Mouse (Mus musculus) A20 (cell line): ENCODE results near the gene Zfp14.

Experiments used
- DNase-seq: peaks from one replicate; pipeline ENCODE4 v3.0.0-alpha.2; 2011; ENCODE audit warnings: low read depth, low spot score

The Zfp14 gene

GRCm38 (mm10) chr7:30050882-30051548 lies at the start of gene Zfp14:
Zfp14 (minus strand) TSS chr7:30051380.
- DNase-seq, result peak; percentile 93

DNA sequence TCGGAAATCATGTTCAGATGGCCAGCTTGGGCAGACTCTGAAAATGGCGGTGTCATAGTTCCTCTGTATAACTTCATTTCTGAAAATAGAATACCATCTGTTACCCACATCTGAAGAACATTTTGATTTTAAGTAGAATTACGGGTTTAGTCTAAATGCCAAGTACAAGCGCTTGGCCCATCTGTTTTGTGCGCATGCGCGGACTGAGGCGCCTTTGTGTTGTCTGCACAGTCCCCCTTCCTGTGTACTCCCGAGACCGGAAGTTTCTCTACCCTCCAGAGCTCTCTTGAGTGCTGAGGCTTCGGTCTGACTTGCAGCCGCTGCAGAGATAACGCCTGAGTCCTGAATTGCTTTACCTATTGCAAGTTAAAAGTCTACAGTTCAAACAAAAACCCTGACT lies 48.1 kb upstream of the Zfp14 start:
- DNase-seq, result peak; percentile 81

DNA sequence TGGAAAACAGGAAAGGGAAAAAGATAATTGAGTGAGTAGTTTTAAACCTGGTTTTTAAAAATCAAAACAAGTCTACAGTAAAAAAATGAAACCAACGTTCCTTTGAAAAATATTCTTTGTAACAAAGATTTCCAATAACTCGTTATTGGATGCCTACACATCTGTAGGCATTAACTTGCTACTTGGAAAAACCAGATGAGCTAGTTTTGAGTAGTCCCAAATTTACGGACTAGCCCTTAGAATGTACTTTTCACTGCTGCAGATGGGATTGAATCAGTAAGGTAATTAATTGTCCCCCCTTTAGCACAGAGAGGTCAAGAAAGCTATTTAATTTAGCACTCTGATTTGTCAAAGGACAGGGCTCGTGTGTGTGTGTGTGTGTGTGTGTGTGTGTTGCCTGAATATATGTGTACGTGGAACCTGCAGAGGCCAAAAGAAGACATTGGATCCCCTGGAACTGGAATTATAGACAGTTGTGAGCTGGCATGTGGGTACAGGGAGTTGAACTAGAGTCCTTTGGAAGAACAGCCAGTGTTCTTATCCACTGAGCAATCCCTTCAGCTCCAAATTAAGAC lies 44.5 kb upstream of the Zfp14 start:
- DNase-seq, result peak; percentile 43

GRCm38 (mm10) chr7:30094646-30095429 lies 43.7 kb upstream of the Zfp14 start, which contains the start of gene Zfp260:
Zfp260 (plus strand) TSS chr7:30094777.
- DNase-seq, result peak; percentile 93

- DNase-seq, result no peak
Measured at GRCm38 (mm10) chr7:30093918-30094415, 42.8 kb upstream of the Zfp14 start.

- no peak for DNase-seq
Measured at GRCm38 (mm10) chr7:30092666-30093065, 41.5 kb upstream of the Zfp14 start.

DNA sequence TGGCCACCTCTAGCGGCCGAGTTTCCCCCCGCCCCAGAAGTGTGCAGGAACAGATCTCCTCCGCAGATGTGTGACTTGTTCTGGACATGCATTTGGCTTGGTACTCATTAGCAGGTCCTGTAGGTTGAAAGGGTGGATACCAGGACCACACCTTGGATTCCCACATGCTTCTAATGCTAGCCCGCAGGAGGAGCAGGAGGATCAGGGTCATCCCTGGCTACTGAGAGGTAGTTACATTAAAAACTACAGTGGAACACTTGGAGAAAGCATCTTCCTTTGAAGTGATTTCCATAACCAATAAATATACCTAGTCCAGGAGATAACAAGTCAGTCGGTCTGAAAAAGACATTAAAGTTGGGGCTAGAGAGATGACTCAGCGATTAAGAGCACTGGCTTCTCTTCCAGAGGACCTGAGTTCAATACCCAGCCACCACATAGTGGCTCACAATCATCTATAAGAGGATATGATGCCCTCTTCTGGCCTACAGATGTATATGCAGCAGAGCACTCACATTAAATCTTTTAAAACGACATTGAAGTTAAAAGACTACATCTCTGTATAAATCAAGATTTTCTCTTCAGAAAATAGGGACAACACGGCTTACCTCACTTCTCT lies 39.9 kb upstream of the Zfp14 start:
- DNase-seq, result no peak

DNA sequence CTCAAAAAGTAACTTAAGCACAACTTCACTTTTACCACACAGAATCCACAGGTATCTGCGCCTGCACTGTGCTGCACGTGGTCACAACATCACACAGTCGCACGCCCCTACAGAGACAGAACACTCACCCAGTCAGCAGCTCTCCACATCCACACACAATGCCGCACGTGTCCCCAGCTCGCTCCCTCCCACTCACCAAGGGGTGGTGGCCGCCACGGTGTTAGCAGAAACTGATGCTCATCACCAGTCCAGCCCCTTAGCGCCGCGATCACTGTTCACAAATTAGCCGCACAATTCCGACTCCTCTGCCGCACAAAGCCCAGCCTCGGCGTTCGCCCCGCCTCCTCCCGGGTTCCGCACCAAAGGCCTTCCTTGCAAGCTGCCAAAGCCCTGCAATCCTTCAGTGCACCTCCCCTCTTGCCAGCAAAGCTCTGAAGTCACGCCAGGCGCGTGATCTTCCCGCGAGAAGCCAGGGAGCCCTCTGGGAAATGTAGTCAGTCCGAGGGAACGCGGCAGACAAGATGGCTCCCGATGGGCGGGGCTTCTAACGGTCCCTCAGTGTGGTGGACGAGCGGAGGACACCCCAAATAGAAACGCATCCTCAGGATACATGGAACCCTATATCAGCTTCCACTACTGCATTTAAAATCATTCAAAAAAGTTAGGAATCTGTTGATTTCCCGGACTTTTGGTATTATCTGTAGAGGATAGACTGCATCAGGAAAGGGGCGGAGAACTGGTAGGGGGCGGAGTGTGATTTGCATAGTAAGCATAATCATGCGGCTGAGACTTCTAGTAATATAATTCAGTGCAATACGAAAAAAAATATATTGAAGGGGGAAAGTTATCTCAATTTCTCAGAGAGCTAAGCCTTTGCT lies 39.2 kb upstream of the Zfp14 start, which contains the start of the genes Gm26920 and Zfp566:
TSS of gene Gm26920 (minus strand) at position 319 of the 878 bp plus-strand sequence.
TSS of gene Zfp566 (minus strand) at position 436 of the 878 bp plus-strand sequence.
- peak; percentile 96 for DNase-seq

GRCm38 (mm10) chr7:30089405-30089804 lies 38.2 kb upstream of the Zfp14 start:
- no peak for DNase-seq

GRCm38 (mm10) chr7:30086524-30086923 lies 35.3 kb upstream of the Zfp14 start:
- DNase-seq, result no peak

- DNase-seq, result peak; percentile 95
Measured at GRCm38 (mm10) chr7:30072146-30073028, 21.2 kb upstream of the Zfp14 start, which contains the start of gene Zfp82. Zfp82 (minus strand) TSS chr7:30072900.

DNA sequence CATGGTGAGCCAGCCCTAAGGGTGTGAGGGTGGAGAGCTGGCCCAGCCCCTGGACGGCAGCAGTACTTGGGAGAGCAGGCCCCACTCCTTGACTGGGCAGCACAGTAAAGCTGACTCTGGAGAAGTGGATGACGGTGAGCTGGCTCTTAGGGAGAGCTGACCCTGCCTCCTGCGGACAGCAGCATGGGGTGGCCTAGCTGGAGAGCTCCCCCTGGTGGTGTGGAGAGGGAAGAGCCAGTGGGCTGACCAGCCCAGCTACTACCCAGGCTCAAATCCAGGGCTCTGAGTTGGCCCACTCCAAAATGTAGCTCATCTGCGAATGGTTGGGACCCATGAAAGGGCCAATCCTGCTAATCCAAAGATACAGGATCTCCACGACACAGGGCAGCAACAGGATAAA lies 13.4 kb upstream of the Zfp14 start:
- DNase-seq, result no peak

- DNase-seq, result peak; percentile 35
Measured at GRCm38 (mm10) chr7:30062478-30062877, 11.3 kb upstream of the Zfp14 start.

DNA sequence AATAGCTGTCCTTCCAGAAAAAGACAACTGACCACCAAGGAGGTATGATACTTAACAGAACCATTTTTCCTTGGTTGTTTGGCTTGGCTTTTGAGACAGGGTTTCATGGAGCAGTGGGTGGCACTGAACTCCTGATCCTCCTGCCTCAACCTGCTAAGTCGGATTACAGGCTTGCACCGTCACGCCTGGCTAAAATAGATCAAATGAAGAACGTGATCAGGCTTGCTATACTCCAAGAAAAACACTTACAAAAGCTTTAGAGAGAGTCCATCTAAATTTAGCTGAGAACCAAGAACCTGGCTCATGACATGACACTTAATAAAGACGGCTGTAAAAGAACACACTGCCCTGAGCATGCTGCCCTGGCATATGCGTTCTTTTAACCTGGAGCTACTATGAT lies 9.2 kb upstream of the Zfp14 start:
- DNase-seq, result no peak

DNA sequence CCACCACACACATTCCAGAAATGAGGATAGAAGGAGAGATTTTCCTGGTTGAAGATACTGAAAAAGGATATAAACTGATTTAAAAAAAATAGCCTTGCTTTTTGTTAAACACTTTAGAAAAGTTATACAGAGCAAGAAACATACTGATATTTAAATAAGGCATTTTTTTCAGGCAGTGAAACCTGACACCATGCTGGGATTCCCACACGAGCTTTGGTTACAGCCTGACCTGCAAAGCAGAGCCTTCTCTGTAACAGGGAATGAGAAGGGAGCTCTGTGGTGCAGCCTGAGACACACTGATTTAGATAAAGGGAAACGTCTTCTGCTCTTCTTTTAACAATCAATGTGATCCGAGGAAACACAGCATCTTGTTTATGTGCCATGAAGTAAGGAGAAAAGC lies 2.4 kb upstream of the Zfp14 start:
- no peak for DNase-seq

GRCm38 (mm10) chr7:30048126-30048525 lies 3.1 kb downstream of the Zfp14 start:
- no peak for DNase-seq

- no peak for DNase-seq
Measured at GRCm38 (mm10) chr7:30044354-30044753, 6.8 kb downstream of the Zfp14 start.

GRCm38 (mm10) chr7:30034331-30034730 lies 16.8 kb downstream of the Zfp14 start:
- no peak for DNase-seq

- DNase-seq, result no peak
Measured at GRCm38 (mm10) chr7:30031379-30031778, 19.8 kb downstream of the Zfp14 start.

DNA sequence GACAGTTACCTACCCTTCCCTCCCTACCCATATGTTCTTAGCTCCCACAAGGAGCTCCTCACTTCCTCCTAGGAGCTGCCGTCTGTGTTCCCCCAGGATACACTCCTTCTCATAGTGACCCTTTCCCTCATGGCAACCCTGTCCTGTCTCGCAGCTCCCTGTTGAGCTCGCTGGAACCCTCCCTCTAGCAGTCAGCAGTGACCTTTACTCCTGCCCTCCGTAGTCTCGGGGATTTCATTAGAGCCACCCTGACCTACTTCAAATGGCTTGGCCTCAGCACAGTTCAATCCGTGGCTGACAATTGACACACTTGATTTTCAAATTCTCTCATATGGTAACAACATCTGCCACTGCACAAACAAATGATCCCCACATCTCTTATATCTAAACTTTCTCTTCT lies 20.5 kb downstream of the Zfp14 start:
- DNase-seq, result no peak
